Mouse (Mus musculus): ENCODE measurements around the gene Phox2b.

- TF ChIP-seq ZNF384 (IDR thresholded peaks at IDR 0.05; ENCODE audit: low read depth, low read length) (no peak), HCFC1 (IDR thresholded peaks at IDR 0.05; ENCODE audit: borderline replicate concordance, insufficient read depth, low read length) (no peak), ZC3H11A (IDR thresholded peaks at IDR 0.05; ENCODE audit: borderline replicate concordance, low read depth, low read length) (no peak)
Observed at GRCm38 (mm10) chr5:67057803-67058202, 41.3 kb downstream of the Phox2b start.

All from ES-E14 (cell line).